Mouse (Mus musculus) cortical plate, adult 2 months (tissue): ENCODE data around the gene Myh10. TPM values are rescaled to one million over a fixed set of nuclear protein-coding genes. Genes with fewer than 3 reads are reported as not detected.

Source experiments
- H3K27ac ChIP-seq: fragments of 200-500 bp; 2 replicates; pipeline ENCODE4 v1.5.1; 2012; ENCODE audit warnings: low read length, control low read depth, inconsistent platforms; ENCODE audit not compliant: insufficient read depth
- H3K4me1 ChIP-seq: fragments of 200-500 bp; 2 replicates; pipeline ENCODE4 v1.6.1; 2011; ENCODE audit warnings: low read length; ENCODE audit not compliant: control insufficient read depth, insufficient read depth
- H3K4me3 ChIP-seq: fragments of 200-500 bp; 2 replicates; pipeline ENCODE4 v1.5.1; 2011; ENCODE audit warnings: mild to moderate bottlenecking, low read length, control low read depth; ENCODE audit not compliant: insufficient read depth
- CTCF ChIP-seq: fragments of 200-500 bp; IDR thresholded peaks from 2 replicates; pipeline ENCODE4 v1.5.1; 2011; ENCODE audit warnings: mild to moderate bottlenecking, control low read depth, low read length; ENCODE audit not compliant: insufficient read depth; ENCODE audit errors: extremely low read depth
- POLR2A ChIP-seq: fragments of 200-500 bp; IDR thresholded peaks from 2 replicates; pipeline ENCODE4 v1.6.1; 2011; ENCODE audit warnings: mild to moderate bottlenecking, low read length, control low read depth; ENCODE audit not compliant: insufficient read depth; ENCODE audit errors: extremely low read depth
- polyA plus RNA-seq: library from polyadenylated mRNA; depleted of rRNA; stranded (reverse); fragments of >200 nt; gene quantifications from 2 replicates; pipeline ENCODE4 v1.2.3, GENCODE M21; 2012

The Myh10 gene
- polyA plus RNA-seq, 1 experiment, result 140 TPM

DNA sequence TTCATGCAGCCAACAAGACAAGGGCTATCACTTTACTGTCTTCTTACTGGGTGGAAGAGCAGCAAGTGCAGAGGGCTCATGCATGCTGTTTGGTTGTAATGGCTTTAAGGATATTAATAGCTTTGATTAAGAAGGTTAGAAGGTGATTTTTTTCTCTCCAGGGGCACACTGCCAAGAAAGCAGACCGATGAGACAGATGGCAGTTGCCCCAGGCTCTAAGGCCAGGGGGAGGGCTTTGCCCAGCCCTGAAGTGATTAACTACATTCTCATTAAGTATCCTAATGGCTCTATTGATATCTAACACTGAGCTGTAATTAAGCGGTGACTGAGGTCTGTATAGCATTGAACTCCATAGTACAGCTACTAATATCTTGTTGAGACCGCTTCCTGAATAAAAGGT is 73.3 kb downstream of the Myh10 start:
- Histone ChIP-seq H3K4me3 (no peak overlapping the region), H3K4me1 (no peaks in the 10 kb centered on the region), H3K27ac (no peak overlapping the region)
- TF ChIP-seq CTCF (no peak), POLR2A (no peak)

DNA sequence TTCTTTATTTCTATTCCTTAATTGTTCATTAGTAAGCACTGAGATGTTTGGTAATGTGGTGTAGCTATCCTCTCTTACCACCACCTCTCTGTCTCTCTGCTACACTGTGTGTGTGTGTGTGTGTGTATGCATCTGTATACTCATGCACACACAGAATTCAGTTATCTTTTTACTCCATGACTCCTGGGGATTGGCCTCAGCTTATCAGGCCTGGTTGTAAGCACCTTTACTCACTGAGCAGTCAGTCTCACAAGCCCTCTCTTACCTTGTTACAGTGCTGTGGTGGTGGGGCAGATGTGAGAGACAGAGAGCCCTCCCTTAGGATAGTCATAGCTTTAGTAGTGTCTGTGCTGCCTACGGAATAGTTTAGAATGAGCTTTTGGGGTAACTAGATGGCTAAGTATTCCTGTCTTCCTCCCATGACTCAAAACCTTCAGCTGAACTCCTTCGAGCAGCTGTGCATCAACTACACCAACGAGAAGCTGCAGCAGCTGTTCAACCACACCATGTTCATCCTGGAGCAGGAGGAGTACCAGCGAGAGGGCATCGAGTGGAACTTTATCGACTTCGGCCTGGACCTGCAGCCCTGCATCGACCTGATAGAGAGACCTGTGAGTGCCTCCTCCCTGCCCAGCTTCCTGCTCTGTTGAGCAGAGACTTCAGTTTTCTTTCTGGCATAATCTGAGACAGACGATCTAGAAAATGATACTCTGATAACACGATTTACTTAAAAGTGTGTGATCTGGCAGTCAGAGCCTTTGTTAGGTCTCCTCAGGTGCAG is 76.6 kb downstream of the Myh10 start:
- Histone ChIP-seq H3K4me3 (no peak overlapping the region), H3K27ac (no peak overlapping the region), H3K4me1 (no peaks in the 10 kb centered on the region)
- TF ChIP-seq POLR2A (no peak), CTCF (no peak)

DNA sequence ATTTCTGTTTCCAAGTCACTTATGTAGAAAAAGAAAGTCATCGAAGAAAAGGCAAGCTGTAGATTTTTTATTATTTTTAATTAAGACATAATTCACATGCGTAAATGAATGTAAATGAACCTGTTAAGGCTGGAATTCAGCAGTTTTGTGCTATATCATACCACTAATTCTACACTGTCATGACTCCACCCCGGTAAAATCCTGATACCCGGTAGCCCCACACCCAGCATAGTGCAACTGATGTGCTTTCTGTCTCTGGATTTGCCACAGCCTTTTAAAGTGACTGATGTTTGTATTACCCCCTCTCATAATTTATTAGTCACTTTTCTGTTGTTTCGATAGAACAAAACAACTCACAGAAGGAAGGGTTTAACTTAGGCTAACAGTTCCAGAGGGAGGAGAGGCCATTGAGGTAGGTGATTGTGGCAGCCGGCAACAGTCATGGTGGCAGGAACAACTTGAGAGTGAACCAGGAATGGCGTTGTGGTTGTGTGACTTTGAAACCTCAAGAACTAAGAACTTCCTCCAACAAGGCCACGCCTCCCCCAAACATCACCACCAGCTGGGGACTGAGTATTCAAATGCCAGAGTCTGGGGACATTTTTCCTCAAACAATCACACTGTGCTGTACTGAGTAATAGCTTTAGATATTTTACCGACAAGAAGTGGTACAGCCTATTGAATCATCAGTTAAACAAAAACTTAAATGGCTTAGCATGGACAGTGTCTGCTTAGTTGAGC is 78.6 kb downstream of the Myh10 start:
- Histone ChIP-seq H3K4me1 (no peaks in the 10 kb centered on the region), H3K4me3 (no peak overlapping the region), H3K27ac (no peak overlapping the region)
- TF ChIP-seq POLR2A, result no peak
- TF ChIP-seq CTCF, result no peak

DNA sequence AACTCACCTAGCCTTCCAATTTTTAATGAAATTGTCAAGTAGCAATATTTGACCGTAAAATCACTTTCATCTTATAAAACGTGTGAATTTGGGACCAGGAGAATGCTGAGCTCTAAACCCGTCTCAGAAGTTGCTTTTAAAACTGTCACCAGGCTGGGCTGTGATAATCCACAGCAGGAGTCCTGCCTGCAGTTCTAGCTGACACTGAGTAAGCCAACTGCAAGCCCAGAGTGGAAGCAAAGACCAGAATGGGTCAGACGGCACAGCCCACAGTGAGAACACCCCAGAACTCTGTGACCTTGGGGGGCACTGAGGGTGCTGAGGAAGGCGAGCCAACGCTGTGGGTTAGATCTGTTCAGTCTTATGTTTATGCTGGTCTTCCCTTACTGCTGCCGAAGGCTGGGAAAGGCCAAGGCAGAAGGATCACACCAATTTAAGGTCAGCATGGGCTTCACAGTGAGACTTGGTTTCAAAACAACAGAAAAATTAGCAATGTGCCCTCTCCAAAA is 84.8 kb downstream of the Myh10 start:
- TF ChIP-seq CTCF, result no peak
- no peak for TF ChIP-seq POLR2A
- Histone ChIP-seq H3K4me3 (no peak overlapping the region), H3K4me1 (peaks cover 6% of the 10 kb centered on the region), H3K27ac (no peak overlapping the region)

DNA sequence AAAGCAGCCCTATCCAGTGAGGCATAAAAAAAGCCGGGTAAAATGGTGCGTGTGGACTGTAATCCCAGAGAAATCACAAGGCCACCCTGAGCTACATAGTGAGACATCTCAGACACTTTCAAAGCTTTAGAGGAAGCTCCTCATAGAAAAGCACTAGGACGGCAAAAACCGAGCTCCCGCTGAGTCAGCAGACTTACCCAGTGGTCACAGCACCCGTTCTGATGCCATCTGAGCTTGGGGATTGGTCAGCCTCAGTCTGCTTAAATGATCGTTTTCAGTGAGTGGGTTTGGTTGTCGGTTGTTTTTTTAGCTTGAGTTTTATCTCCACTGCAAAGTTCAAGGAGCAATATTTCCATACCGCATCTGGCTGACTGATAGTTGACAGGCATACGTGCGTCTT is 86.6 kb downstream of the Myh10 start:
- no peak overlapping the region for H3K4me3 ChIP-seq
- TF ChIP-seq CTCF, result no peak
- TF ChIP-seq POLR2A, result no peak
- H3K4me1 ChIP-seq, result peaks cover 6% of the 10 kb centered on the region
- H3K27ac ChIP-seq, result no peak overlapping the region

DNA sequence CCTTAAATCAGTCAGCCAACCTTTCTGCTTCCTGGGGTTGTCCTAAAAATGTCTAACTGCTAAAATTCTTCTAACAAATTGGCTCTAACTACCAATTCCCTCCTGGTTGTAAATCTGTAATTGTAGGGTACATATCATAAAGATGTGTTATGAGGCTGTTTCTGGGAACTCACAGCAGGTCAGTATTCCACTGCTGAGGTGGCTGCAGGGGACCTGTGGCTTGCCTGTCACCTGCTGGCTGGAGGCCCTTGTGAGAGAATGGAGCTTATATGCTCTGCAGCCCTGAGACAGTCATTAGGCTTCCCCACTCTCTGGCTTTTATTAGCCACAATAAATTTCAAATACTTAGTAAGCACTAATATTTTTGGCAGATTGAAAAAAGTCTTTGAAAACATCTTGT is 87.5 kb downstream of the Myh10 start:
- Histone ChIP-seq H3K4me1 (peaks cover 6% of the 10 kb centered on the region), H3K27ac (no peak overlapping the region), H3K4me3 (no peak overlapping the region)
- TF ChIP-seq POLR2A (no peak), CTCF (no peak)

DNA sequence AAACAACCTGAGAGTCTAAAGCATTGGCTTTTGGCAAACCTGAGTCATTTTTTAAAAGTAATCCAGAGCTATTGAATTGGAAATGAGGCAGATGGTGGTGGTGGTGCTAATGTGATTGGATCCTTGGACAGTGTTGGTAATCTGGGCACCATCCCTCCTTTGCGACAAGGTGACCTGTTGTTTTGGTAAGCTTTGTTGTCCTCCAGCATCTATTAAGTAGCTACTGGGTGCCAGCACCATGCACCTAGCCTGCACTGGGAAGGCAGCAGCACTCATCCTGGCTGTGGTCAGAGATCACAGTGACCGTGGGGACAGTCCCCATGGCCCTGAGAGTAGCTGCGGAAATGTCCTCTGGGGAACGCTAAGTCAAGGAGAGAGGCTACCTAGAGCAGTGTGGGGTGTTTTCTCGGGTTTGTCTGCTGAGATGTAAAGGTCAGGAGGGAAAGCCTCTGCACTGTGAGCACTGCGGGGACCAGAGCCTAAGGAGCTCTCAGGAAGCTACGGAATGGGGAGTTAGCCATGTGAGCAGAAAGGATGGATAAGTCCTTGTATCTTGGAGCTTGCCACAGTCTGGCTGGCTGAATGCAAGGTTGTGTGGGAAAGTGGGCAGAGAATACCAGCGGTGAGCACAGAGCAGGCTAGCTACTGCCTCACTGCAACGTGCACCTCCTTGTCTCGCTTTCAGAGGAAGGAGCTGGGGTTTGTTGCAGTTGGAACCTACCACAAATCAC is 88.5 kb downstream of the Myh10 start:
- Histone ChIP-seq H3K4me1 (peaks cover 6% of the 10 kb centered on the region), H3K4me3 (no peak overlapping the region), H3K27ac (no peak overlapping the region)
- TF ChIP-seq CTCF (no peak), POLR2A (no peak)

DNA sequence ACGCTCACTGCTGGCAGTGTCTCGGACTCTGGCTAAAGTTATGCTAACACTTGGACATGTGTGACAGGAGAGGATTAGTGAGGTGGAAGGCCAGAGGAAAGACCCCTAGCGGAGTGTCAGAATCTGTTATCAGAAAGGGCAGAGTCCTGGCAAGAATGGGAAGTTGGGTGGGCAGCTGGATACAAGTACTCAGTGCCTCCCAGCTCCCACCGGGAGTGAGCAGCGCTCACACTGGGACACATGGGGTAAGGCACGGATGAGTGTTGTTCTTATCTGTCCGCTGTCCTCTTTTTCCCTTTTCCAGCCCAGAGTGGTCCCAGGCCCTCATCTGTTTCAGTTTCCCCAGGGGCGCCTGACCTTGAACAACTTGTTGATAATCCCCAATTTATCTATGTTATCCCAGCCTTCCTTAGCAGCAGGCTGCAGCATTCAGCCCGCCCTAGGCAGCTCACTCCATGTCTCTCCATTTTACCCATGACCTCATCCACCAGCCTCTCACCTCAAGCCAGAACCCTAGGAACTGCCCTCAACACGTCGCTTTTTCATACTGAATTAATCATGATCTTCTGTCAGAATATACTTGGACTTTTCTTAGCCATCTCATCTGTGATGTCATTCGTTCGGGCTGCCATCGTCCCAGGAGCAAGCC is 89.2 kb downstream of the Myh10 start:
- peaks cover 6% of the 10 kb centered on the region for H3K4me1 ChIP-seq
- no peak for TF ChIP-seq CTCF
- TF ChIP-seq POLR2A, result no peak
- no peak overlapping the region for H3K4me3 ChIP-seq
- H3K27ac ChIP-seq, result no peak overlapping the region

DNA sequence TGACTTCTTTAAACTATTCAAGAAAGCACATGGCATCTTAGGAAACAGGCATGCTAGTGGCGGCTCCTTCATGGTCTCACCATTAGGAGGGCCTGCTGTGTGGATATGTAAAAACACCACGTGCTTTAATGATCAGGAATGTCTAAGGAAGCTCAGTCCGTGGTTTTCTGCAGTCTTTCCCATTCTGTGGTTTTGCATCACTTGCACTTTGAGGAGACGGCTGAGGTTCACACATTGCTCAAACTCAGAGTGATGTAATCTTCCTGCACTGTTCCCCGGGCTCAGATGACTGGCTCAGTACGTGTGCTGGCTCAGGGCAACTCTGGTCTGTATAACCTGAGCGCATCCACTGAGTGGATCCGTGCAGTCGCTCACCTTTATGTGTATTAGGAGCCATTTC is 91.0 kb downstream of the Myh10 start:
- TF ChIP-seq POLR2A (no peak), CTCF (no peak)
- Histone ChIP-seq H3K27ac (no peak overlapping the region), H3K4me1 (peaks cover 6% of the 10 kb centered on the region), H3K4me3 (no peak overlapping the region)

DNA sequence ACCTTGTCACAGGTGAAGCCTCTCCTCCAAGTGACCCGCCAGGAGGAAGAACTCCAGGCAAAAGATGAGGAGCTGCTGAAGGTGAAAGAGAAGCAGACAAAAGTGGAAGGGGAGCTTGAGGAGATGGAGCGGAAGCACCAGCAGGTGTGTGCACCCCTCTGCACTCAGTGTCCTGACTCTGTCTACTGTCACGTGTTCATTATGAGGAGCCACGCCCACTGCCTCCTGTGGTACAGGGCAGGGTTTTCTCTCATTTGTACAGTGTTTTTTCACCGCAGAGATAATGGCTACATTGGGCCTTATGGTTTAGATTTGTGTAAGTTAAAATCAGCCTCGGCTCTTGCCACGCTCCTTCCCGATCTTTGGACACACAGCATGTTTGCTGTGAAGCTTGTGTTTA is 94.5 kb downstream of the Myh10 start:
- TF ChIP-seq CTCF (no peak), POLR2A (no peak)
- Histone ChIP-seq H3K4me1 (no peaks in the 10 kb centered on the region), H3K27ac (no peak overlapping the region), H3K4me3 (no peak overlapping the region)
